Mouse (Mus musculus): Measurements from ENCODE around the gene Lrcol1.

Lrcol1 gene

DNA sequence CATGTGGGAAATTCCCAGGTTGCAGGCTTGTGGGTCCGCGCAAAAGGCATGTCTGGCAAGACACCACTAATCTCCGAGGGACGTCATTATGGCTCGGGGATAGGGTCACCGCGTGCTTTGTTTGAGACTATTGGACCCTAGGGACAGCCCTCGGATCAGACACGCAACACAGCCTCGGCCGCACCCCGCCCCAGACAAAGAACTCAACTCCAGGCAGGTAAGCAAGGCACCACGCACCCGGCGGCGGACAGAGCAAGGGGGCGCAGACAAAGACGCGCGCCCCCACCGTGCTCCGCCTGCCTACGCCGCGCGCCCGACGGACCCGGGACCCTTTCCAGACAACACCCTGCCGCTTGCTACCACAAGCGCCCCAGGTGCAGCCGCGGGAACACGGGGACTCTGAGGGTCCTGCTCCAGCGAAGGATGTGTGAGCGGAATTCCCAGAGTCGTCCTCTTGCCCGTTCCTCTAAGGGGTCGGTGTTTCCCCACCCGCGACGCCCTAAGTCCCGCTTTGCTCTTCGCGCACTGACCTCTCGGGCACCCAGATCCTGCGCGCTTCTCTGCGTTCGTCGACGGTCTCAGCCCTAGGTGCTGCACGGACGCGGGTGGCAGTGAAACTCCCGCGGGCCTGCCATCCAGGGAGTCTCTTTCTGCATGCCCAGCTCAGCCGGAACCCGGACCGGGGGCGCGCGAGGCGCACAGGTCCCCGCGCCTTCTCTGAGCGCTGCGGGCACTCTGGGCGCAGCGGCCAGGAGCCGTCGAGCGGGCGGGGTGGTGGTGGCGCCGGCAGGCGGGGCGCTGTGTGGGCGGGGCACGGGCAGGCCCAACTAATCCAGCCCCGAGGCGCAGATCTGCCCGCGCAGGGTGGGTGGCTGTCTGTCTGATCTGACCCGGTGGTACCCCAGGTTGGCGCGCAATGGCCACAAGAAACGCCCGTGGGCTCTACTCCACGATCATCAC is 42.1 kb downstream of the Lrcol1 start:
- DNase-seq, result peak; percentile 75 to 79

- DNase-seq, result no peak
These were observed 42.8 kb downstream of the Lrcol1 start for GRCm38 (mm10) chr5:110387332-110387731.

- DNase-seq, result peak; percentile 90 to 91
These were observed 46.1 kb downstream of the Lrcol1 start for GRCm38 (mm10) chr5:110390631-110391030.

DNA sequence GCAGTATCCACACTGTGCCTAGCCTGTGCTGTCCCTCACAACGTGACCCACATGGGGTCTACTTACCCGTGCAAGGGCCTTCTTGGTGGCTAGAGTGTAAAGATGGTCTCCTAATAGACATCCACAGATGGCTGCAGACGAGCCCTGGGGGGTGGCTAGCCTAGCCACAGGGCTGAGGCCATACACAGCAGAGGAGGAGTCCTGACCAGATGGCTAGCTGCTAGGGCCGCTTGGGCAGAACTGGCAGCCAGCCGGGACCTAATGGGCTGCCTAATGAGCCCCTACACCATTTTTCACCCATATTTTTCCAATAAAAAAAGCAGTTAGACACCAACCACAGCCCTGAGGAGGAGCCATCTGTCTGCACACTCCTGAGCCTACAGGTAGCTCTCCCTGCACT is 48.2 kb downstream of the Lrcol1 start:
- DNase-seq, result peak; percentile 81 to 85

GRCm38 (mm10) chr5:110395006-110395661 is 50.6 kb downstream of the Lrcol1 start:
- peak; percentile 77 to 90 for DNase-seq

GRCm38 (mm10) chr5:110401101-110401500 is 56.6 kb downstream of the Lrcol1 start:
- DNase-seq, result peak; percentile 69 to 72

GRCm38 (mm10) chr5:110402557-110402956 is 58.0 kb downstream of the Lrcol1 start:
- no peak for DNase-seq

DNA sequence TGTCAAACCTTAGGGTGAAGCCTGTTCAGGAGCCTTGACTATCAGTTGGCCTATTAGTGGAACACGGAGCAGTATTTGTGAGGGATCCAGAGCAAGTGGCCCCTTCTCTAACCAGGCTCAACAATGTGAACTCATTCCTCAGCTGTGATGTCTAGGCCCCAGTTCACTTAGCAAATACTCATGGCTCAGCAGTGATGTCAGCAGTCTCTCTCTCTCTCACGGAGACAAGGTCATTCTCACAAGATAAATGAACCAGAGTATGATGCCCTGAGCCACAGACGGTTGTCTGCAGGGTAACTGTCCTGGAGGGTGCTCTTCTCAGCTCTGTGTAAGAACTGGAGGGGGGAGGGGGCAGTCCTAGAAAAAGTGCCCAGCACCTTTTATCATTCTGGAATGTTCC is 59.4 kb downstream of the Lrcol1 start:
- no peak for DNase-seq
